Mouse (Mus musculus): ENCODE results near the gene Notch2.

DNA sequence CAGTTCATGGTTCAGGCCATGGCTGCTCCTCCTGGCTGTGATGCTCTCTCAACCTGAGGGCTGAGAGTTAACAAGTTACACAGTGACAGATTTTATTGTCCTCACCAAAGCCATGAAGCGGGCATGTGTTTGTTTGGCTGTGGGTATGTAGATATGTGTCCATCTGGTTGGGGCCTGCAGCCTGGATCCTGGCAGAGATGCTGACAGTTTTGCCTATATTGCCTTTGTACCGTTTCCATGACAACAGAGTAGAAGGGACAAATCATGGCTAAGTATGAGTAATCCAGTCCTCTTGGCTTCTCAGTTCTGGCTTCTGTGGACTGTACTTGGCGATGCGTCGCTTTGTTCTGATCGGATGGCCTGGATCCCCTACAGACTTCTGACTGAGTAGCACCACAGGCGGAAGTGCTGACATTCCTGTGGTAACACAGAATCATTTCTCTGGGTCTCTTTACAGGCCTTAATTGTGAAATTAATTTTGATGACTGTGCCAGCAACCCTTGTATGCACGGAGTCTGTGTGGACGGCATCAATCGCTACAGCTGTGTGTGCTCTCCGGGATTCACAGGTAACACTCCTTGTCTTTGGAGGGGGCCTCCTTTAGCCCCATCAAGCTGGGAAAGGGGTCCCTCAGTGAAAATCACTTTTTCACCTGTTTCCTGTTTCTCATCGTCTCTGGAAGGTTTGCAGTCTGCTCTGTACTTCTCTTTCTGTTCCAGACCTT, 93.4 kb downstream of the Notch2 start:
- TF ChIP-seq CTCF (IDR thresholded peaks at IDR 0.05) = no peak
- no peak for TF ChIP-seq EP300 (IDR thresholded peaks at IDR 0.05)

Data from lung, postnatal 0 days (tissue).